ENCODE assay signal across 13 mouse cellular contexts in genomic region chr3:99147886-99148285, GRCm38 (mm10).
"Had no signal": no experiment of that assay in that cellular context is flagged by ENCODE, and none has a peak within 500 bp of the region (broad histone marks: within the 10 kb centered on the region; RNA-seq: fewer than 3 reads in every experiment).

No protein-coding gene starts in this region.

- DNase-seq: kidney, adult 9 months; kidney, postnatal 25 days; layer of hippocampus, adult 9-11 months; liver; lung, adult 18-20 months; lung, postnatal 10 days; lung, postnatal 36 days; midbrain, embryonic 14.5 days; right cerebral cortex, adult 18-20 months; right cerebral cortex, postnatal 14 days; right cerebral cortex, postnatal 4 days; spleen, adult 18-20 months; thymus, postnatal 25 days had no signal
